22 mouse cellular contexts compared by ENCODE assay signal in genomic region chr3:15007821-15008220, GRCm38 (mm10).
DNase-seq lines count a peak whose midpoint lies in the region; ATAC-seq and TF ChIP-seq lines count a peak whose summit lies in the region.
"Had no signal": no experiment of that assay in that cellular context is flagged by ENCODE, and none has a peak within 500 bp of the region (broad histone marks: within the 10 kb centered on the region; RNA-seq: fewer than 3 reads in every experiment).

No protein-coding gene starts in this region.

- 0 out of 2 replicates have a peak, but pooled peaks have one; percentile 60 for ATAC-seq in kidney, embryonic 15.5 days (replicated peaks; ENCODE audit: low FRiP score)
- ATAC-seq in Patski: peak; percentile 92
- ATAC-seq: hindbrain, embryonic 16.5 days; intestine, embryonic 16.5 days; midbrain, embryonic 15.5 days had no signal

- POLR2A ChIA-PET in Patski (lab: Charles Lee): interaction anchor here (0.6 kb wide), 1 partner anchor 58 kb away, joined by 3 read pairs; no protein-coding TSS in a partner anchor

- intact Hi-C loops in gastrocnemius, postnatal 36 days (cut with DNase I): no loop called here
- intact Hi-C loops in heart, adult 2 months (cut with DNase I): no loop called here

- CTCF ChIA-PET in Patski (lab: Charles Lee): interaction anchor here (1.0 to 1.1 kb wide), 2 partner anchors 52 to 139 kb away, joined by 3 read pairs; no protein-coding TSS in a partner anchor

- TF ChIP-seq POLR2A in heart, adult 2 months (IDR thresholded peaks at IDR 0.05; ENCODE audit: insufficient read depth, low read depth, low read length): no peak

- no peak for TF ChIP-seq EP300 in heart, adult 2 months (IDR thresholded peaks at IDR 0.05; ENCODE audit: insufficient read depth, low read depth, low read length)

- H3K36me3 ChIP-seq in kidney, embryonic 15.5 days: no peaks in the 10 kb centered on the region
- H3K36me3 ChIP-seq in heart, adult 2 months (ENCODE audit: control insufficient read depth, insufficient read depth, low read length): no peaks in the 10 kb centered on the region
- H3K36me3 ChIP-seq: embryonic facial prominence, embryonic 10.5 days; forebrain, embryonic 12.5 days; limb, embryonic 13.5 days; liver, embryonic 15.5 days; midbrain, embryonic 15.5 days had no signal

- H3K79me2 ChIP-seq in heart, adult 2 months (replicated peaks; ENCODE audit: control insufficient read depth, insufficient read depth, low read length): no peaks in the 10 kb centered on the region

- WGBS in kidney, embryonic 15.5 days: 30% methylated on average over 3 of the region's 3 CpGs
- WGBS in heart, adult 2 months: 77% methylated on average over 3 of the region's 3 CpGs

- in situ Hi-C loops in Patski (cut with MboI; ENCODE audit: low pct_unique_long_range_greater_than_20kb): no loop called here

- no peak overlapping the region for H3K4me2 ChIP-seq in kidney, embryonic 15.5 days
- H3K4me2 ChIP-seq: forebrain, embryonic 12.5 days; limb, embryonic 13.5 days; liver, embryonic 15.5 days; midbrain, embryonic 15.5 days had no signal

- no peak for DNase-seq in kidney, adult 18-20 months
- peak; percentile 59 for DNase-seq in Patski (ENCODE audit: low read depth, low spot score)
- DNase-seq in adrenal gland, postnatal 14 days: peak; percentile 54
- peak; percentile 10 for DNase-seq in kidney, postnatal 14 days
- DNase-seq in gastrocnemius, postnatal 36 days: no peak
- DNase-seq in heart, adult 2 months: no peak
- DNase-seq: cerebellum, adult 8-10 months; gastrocnemius, adult 2 months; heart, adult 11 months; heart, postnatal 36 days; layer of hippocampus, postnatal 36 days; right cerebral cortex, postnatal 25 days; thymus, adult 2 months had no signal

- no peak for TF ChIP-seq CTCF in Patski (IDR thresholded peaks at IDR 0.05)
- TF ChIP-seq CTCF in heart, adult 2 months (IDR thresholded peaks at IDR 0.05): no peak

- H3K27me3 ChIP-seq in kidney, embryonic 15.5 days: no peaks in the 10 kb centered on the region
- no peaks in the 10 kb centered on the region for H3K27me3 ChIP-seq in Patski
- H3K27me3 ChIP-seq in heart, adult 2 months (ENCODE audit: control insufficient read depth, insufficient read depth, low read length): no peaks in the 10 kb centered on the region
- H3K27me3 ChIP-seq: limb, embryonic 13.5 days; liver, embryonic 15.5 days; midbrain, embryonic 15.5 days had no signal

- 0 out of 2 replicates have a peak, but pooled peaks cover 4% of the 10 kb centered on the region for H3K4me1 ChIP-seq in kidney, embryonic 15.5 days
- H3K4me1 ChIP-seq in heart, adult 2 months (ENCODE audit: control insufficient read depth, insufficient read depth, low read length): no peaks in the 10 kb centered on the region
- H3K4me1 ChIP-seq: forebrain, embryonic 12.5 days; limb, embryonic 13.5 days; liver, embryonic 15.5 days; midbrain, embryonic 15.5 days had no signal

- no peaks in the 10 kb centered on the region for H3K9me3 ChIP-seq in kidney, embryonic 15.5 days (replicated peaks)
- H3K9me3 ChIP-seq: embryonic facial prominence, embryonic 10.5 days; forebrain, embryonic 12.5 days; limb, embryonic 13.5 days; liver, embryonic 15.5 days; midbrain, embryonic 15.5 days had no signal

- no peak overlapping the region for H3K4me3 ChIP-seq in kidney, embryonic 15.5 days (replicated peaks)
- no peak overlapping the region for H3K4me3 ChIP-seq in heart, adult 2 months
- H3K4me3 ChIP-seq: embryonic facial prominence, embryonic 10.5 days; forebrain, embryonic 12.5 days; gastrocnemius, adult 2 months; layer of hippocampus, adult 2 months; limb, embryonic 13.5 days; liver, embryonic 15.5 days; midbrain, embryonic 15.5 days had no signal

- H3K27ac ChIP-seq in kidney, embryonic 15.5 days: no peak overlapping the region
- no peak overlapping the region for H3K27ac ChIP-seq in heart, adult 2 months
- H3K27ac ChIP-seq: embryonic facial prominence, embryonic 10.5 days; forebrain, embryonic 12.5 days; gastrocnemius, adult 2 months; layer of hippocampus, adult 2 months; limb, embryonic 13.5 days; liver, embryonic 15.5 days; midbrain, embryonic 15.5 days had no signal

- H3K9ac ChIP-seq in kidney, embryonic 15.5 days: no peak overlapping the region
- no peak overlapping the region for H3K9ac ChIP-seq in heart, adult 2 months (ENCODE audit: low read depth, low read length)
- H3K9ac ChIP-seq: forebrain, embryonic 12.5 days; limb, embryonic 13.5 days; liver, embryonic 15.5 days; midbrain, embryonic 15.5 days had no signal

Comparison
In these comparisons a context has a peak if more than half of its experiments do, and no peak if none do; other contexts are left out.
1. DNase-seq: peak in Patski (single experiment), adrenal gland, postnatal 14 days (single experiment) and kidney, postnatal 14 days (single experiment); none in kidney, adult 18-20 months (single experiment), gastrocnemius, postnatal 36 days (0 of 2) and heart, adult 2 months (0 of 2).